Mouse (Mus musculus): Measurements from ENCODE around the gene Slc22a6.

The Slc22a6 gene

DNA sequence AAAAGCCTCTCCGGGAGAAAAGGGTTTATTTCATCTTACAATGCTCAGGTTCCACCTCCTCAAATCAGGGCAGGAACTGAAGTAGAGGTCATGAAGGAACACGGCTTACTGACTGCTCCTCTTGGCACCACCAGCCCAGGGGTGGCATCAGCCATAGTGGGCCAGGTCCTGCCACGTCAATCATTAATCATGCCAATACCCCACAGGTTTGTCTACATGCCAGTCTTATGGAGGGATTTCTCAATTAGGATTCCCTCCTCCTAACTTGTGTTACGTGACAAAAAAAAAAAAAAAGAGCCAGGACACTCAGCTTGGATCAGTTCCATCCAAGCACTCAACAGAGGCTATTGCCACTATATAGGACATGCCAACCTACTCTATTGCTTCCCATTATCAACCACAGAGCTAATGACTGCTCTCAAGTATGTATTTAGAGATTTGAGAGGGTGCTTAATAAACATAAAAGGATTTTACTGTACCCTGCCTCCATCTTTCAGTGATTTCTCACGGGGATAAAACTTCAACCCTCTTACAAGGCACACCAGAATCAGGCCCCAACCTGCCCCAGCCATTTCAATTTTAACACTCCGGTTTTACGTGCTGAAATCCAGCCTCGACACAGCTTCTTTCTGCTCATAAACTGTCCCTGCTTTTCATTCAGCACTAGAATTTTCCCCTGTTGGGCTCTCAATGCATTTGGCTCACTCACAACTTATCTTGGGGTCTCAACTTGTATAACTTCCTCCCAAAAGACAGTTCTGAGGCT is 6.3 kb upstream of the Slc22a6 start:
- DNase-seq (ENCODE audit: low spot score in 2 of 2): no peak

DNA sequence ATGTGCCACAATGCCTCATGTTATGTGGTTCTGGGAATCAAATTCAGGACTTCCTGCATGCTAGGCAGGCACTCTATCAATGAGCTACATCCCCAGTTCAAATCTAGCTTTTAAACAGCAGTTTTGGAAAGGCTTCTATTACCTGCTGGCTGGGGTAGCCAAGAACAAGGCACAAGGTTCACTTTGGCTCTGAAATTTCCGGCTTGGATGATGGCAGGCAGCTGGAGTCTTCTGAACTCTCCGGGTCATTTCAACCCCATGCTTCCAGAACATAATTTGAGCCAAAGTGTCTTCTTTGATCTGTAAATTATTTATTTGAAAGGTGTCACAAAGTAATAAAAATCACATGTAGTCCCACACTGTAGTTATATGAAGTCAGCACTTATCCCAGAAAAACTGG is 4.7 kb upstream of the Slc22a6 start:
- DNase-seq (ENCODE audit: low spot score in 2 of 2): no peak

DNA sequence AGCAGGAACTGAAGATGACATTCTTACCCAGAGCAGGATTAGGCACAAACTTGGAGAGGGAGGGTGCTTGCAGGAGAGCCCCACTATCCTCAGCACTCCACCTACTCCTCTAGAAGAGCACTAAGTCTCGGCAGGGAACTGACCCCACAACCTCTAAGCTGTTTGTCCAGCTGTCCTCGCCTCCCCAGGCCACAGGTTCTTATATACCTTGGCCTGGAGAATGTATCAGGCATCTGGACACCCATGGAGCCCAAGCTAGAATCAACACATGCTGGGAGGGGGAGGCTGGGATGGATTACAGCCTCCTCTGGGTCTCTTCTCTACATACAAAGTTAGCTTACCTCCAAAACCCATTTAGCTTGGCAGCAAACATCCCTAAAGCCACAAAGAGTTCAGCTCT is 3.5 kb upstream of the Slc22a6 start:
- no peak for DNase-seq (ENCODE audit: low spot score in 2 of 2)

DNA sequence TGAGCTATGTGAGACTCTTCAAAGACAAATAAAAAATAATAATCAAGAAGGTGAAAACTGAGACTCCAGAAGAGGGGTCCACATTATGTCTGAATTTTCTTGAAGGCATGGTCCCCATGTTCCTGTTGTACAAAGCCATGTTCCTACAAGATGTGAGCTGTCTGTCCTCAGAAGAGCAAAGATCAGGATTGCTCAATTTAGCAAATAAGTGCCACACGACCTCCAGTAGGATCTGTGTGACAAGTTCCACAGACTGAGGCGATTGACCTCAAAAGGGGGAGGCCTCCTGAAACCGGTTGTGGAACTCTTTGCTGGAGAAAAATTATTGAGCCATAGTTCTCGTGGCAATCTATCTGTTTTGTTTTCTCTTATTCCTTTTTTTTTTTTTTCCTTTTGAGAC is 1.5 kb upstream of the Slc22a6 start:
- no peak for DNase-seq (ENCODE audit: low spot score in 2 of 2)

DNA sequence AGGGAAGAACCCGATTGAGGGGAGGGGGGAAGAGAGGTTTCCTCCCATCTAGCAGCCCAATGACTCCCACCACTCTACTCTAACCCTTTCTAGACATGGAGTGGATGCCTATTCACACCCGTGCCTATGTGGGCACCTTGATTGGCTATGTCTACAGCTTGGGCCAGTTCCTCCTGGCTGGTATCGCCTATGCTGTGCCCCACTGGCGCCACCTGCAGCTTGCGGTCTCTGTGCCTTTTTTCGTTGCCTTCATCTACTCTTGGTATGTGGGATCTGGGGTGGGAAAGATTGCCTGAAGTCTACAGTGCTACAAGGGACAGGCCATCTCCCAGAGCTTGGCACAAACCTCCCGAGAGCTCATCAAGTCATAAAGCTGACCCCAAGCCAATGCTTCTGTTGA is 3.3 kb downstream of the Slc22a6 start:
- no peak for DNase-seq (ENCODE audit: low spot score in 2 of 2)

DNA sequence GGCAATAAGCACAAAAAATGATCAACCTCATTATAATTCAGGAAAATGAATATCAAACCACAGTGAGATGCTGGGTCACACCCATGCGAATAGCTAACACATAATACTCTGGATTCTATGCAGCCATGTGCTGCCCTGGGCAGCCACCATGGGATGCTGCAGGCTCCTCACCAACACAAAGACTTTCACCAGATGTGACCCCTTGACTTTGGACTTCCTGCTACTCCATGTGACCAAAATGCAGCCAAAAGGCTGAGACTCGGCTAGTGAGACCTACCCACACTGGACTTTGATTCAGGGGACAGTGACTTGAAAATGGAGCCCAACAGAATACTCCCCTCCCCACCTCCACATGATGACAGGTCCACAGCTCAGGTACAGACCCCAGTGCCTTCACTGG is 12.4 kb downstream of the Slc22a6 start:
- no peak for DNase-seq (ENCODE audit: low spot score in 2 of 2)

DNA sequence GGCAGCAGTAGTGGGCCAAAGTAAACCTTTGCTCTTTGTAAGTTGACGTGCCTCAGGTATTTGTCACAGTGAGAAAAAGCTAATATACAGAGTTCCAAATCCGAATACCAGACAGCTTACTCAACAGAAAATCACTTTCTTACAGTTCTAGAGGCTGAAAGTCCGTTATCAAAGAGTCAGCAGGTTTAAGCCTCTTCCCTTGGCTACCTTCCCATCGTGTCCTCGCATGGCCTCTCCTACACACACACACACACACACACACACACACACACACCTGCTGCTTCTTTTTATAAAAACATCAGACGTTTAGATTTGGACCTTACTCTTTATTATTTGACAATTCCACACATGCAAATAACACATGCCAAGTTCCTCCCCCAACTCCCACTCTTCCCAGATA is 13.0 kb downstream of the Slc22a6 start:
- no peak for DNase-seq (ENCODE audit: low spot score in 2 of 2)

DNA sequence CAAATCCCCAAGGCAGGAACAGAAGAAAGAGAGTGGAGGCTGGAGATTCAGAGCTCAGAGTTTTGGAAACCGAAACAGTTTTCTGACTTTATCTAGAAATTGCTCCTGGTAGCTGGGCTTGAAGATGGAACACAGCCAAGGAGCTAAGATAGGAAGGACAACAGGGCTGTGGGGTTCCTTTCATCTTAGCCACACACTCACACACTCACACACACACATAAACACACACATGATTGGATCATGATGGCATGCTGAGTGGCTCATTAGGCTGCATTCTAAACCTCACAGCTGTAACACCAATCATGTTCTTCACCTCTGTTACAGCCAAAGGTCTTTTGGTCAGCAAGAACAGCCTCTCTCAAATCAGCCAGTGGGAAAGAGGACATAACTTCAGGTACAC is 14.2 kb downstream of the Slc22a6 start:
- DNase-seq (ENCODE audit: low spot score in 2 of 2): no peak

DNA sequence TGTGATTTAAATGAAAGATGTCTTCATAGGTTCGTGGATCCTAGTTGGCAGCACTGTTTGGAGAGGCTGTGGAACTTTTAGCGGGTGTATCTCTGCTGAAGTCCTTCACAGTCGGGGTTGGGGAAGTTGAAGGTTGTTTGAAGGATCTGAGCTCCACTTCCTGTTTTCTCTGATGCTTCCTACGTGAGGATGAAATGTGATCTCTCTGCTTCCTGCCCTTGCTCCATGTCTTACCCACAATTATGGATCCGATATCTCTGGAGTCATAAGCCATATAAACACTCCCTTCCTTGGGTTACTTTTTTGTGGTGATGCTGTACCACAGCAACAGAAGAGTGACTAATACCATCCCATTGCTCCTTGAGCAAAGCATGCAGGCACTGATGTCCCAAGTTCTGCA is 24.2 kb downstream of the Slc22a6 start:
- no peak for DNase-seq (ENCODE audit: low spot score in 2 of 2)

DNA sequence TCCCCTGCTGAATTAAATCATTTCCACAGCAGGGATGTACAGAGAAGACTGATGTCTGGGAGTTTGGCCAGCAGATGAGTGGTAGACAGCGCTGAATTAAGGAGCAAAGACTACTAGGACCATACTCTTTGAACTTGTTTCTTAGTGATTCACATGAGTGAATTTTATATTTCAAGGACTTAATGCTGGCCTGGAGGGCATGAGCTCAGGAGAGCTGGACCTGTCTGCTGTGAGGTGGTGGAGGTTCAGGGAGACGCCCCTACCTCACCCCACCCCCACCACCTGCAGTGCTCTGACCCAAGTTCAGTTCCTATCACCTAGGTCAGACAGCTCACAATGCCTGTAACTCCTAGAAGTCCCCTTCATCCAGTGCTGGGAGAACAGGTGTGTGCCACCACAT is 28.6 kb downstream of the Slc22a6 start:
- no peak for DNase-seq (ENCODE audit: low spot score in 2 of 2)

DNA sequence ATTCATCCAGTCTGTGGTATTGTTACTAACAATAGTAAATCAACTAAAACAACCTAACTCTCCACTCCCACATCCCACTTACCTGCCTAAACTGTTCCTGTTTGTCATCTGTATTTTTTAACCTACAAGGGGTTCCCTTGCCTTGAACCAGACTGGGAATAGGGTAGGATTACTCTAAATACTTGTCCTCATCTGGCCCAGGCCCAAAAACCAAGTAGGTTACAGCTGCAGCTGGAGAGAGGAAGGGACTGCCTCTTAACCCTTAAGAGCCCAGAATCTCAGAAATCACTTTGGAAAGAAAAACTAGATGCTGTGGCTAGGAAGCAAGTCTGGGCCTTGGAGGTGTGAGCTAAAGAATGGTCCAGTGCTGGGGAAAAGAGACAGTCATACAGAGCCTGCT is 38.0 kb downstream of the Slc22a6 start:
- DNase-seq (ENCODE audit: low spot score in 2 of 2): no peak

DNA sequence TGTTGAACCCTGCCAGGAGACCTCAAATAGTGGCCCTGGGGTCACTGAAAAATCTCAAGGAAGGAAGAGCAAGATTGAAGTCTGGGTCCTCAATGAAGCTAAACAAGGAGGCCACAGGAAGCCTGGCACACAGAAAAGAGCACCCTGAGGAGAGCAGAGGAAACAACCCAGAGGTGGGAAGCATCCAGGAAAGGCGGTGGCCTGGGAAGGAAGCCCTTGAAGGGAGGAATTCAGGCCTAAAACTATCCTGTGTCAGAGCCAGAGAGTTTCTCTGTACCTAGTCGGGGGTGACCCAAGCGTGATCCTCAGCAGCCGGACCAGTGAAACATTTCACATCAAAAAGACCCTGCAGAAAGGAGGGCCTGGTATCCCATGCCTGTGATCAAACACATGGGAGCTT is 38.5 kb downstream of the Slc22a6 start:
- no peak for DNase-seq (ENCODE audit: low spot score in 2 of 2)

DNA sequence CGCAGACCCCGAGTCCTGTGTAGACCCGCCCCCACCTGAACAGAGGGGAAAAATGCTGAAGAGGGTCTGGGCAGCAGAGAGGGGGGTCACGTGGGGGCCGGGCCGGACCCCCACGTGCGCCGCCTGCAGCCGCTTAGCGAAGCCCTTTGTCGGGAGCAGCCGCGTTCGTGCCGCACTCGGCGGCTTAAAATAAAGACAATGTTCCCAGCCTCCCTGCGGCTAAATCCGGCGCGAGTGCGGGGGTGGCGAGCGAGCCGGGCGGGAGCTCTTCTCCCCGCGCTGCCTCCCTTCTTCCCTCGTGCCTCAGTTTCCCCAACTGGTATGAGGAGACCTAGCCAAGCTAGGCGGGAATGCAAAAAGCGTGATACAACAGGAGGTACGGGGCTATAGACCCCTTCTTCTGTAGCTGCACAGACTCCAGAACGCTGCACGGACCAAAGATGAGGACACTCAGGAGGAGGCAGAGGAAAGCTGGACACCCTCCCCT is 44.0 kb downstream of the Slc22a6 start:
- no peak for DNase-seq (ENCODE audit: low spot score in 2 of 2)

DNA sequence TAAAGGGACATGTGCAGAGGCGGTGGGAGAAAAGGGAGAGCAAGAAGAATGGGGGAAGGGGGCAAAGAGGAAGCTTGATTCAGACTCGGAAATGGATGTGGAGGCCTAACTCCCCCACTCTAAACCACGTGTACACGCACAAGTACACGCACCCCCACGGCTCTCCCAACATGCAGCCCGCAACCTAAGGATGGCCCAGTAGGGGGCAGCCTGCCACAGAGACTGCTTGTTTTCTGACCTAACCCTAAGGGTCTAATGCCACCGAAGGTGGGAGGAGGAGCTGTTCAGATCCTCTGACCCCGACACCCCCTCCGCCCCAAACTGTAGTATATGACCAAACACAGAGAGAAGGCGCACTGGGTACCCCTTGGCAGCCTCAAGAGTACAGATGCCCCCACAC is 44.5 kb downstream of the Slc22a6 start:
- DNase-seq (ENCODE audit: low spot score in 2 of 2): peak in 1 of 2 experiments; percentile 21

DNA sequence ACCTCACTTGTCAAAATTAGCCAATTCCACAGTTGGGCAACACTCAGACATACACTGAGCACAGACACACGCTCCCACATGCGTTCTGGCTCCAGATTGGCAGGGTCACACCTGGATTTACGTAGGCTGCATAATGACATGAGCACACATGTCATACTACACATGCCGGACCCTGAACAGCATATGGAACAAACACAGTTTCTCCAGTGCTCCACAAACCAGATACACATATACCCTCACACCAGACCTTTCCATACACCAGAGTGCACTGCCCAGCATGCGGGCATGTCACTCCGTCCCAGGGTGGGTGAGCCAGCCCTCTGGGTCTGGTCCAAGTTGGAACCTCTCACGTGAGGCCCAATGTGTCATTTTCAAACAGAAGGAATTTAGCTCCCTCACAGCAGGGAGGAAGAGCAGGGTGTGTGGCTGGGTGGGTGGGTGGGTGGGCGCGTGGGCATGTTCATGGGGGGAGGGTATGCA is 45.6 kb downstream of the Slc22a6 start, which contains the start of gene Chrm1:
Gene Chrm1 (plus strand): TSS at position 430 of the 480 bp plus-strand sequence.
- DNase-seq (ENCODE audit: low spot score in 2 of 2): no peak

DNA sequence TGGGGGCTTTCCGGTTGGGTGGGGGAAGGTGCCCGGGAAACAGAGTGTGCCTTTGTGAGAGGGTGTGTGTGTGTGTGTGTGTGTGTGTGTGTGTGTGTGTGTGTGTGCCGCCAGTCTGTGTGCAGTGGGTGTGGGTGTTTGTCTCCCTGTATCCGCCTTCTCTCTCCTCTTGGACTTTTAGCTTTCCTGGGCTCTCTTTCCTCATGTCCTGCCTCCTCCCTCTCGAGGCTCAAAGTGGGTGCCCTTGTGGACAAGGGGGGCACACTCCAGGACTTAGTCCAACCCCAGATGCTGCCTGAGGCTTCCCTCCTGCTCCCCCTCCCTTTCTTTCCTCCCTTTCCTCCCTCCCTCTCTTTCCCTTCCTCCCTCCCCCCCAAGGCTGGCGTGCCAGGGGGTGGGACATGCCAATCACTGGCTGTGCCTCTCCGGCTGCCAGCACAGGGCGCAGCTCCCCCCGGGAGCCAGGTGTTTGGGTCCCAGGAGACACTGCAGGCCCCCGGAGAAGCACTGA is 46.1 kb downstream of the Slc22a6 start:
- no peak for DNase-seq (ENCODE audit: low spot score in 2 of 2)

DNA sequence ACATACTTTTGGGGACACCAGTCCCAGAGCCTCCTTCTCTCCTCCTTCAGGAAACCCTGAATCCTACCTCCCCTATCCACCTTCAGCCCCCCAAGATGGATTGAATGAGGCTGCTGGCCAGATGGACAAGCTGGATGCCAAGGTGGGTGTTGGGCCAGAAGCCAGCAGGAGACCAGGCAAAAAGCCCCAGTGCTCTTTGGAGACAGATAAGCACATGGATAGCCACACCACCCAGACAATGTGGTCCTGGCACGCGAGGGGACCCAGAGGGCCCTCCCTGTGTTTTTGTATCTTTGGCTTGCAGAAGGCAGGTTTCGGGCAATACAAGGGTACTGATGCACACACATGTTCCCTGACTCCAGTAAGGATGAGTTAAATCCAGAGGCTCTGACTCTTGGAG is 47.0 kb downstream of the Slc22a6 start:
- DNase-seq (ENCODE audit: low spot score in 2 of 2): no peak

DNA sequence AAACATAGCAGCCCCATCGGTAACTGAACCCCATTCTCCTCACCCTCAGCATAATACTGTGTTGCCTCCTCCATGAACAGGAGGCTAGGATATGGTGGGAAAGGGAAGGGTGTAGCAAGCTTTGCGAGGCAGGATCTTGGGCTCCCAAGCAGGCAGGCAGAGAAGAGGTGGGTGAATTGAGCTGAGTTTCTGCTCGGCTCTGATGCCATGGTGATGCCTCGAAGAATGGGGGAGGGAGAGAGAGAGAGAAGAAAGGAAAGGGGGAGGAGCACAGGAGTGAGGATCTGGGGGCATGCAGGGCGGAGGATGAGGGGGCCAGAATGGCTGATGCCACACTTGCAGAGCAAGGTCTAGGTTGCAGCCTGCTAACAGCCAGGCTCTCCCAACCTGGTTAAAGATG is 47.9 kb downstream of the Slc22a6 start:
- no peak for DNase-seq (ENCODE audit: low spot score in 2 of 2)

DNA sequence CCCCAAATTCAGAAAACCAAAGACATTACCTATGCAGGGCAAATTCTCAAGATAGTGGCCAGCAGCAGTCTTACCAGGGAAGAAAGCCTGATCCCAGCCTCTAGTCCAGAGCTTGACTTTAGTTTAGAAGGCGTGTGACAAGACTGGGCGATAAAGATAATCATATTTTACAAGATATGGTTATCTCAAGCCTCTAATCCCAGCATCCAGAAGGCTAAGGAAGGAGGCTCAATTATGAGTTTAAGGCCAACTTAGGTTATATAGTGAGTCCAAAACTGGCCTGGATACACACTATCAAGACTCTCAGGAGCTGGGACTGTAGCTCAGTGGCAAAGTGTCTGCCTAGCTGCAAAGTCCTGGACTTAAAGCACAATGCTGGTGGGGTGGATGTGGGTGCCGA is 55.0 kb downstream of the Slc22a6 start:
- DNase-seq (ENCODE audit: low spot score in 2 of 2): no peak

DNA sequence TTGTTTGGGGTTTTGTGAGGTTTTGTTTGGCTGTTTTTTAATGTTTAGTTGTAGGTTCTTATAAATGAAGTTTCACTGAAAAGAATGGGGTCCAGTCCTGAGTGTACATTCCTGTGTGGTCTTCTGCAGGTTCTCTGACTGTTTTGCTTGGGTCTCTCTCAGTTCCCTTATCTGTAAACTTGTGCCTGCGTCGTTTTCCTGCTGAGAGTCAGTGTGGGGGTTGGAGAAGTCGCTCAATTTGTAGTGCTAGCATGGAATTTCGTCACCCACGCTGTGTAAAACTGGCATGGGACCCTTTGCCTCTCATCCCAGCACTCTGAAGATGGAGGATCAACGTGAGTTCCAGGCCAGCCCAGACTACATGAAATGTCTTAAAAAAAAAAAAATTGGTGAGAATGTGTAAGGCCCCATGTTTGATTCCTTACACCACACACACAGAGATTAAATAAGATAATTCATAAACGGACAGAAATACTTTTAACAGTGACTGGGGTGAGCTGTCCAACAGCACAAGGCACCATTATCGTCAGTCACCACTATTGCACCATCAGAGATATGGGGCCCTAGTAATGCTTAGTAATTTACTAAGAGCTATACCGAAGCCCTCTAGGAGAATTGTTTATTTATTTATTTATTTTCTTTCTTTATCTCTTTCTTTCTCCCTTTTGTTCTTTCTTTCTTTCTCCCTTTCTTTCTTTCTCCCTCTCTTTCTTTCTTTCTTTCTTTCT is 55.7 kb downstream of the Slc22a6 start:
- DNase-seq (ENCODE audit: low spot score in 2 of 2): no peak
